Mouse (Mus musculus): Measurements from ENCODE around the gene Ift74.
A peak's percentile ranks its signal among the peaks of the same experiment; 100 is the strongest.

The Ift74 gene

DNA sequence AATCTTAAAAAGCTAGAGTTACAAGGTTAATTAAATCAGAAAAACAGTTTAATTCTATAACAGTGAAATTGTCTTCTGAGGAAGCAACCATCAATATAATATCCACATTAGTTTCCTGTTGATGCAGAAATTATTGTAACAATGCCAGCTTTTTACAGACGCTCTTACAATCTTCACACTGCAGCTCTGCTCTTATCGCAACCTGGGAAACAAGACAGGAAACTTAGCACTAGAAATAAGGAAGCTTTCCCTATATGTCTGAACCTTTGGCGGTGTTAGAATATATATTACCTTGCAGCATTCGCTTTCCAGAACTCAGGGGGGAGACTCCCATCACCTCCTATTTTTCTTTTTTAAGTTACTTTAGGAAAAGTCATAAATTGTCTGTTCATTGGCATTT is 76.8 kb downstream of the Ift74 start:
- no peak for DNase-seq (ENCODE audit: low read depth, low spot score)

- DNase-seq (ENCODE audit: low read depth, low spot score), result no peak
These were observed 77.9 kb downstream of the Ift74 start for GRCm38 (mm10) chr4:94692175-94692574.

DNA sequence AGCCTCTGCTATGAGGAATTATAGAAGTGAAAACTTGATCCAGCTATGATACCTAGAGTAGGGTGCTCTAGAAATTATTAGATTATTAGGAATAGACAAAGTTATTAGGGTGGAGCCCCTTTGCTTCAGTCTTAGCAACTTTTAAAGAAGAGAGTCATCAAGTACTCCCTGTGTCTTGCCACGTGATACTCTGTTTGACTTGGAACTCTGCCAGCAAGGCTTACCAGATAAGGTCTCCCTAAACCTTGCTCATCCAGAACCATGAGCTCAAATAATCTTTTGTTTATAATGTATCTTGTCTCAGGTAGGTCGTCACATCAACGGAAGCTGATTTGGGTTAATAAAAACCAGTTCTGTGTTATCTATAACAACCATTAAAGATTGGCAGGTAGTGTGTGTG is 82.1 kb downstream of the Ift74 start:
- DNase-seq (ENCODE audit: low read depth, low spot score), result no peak

DNA sequence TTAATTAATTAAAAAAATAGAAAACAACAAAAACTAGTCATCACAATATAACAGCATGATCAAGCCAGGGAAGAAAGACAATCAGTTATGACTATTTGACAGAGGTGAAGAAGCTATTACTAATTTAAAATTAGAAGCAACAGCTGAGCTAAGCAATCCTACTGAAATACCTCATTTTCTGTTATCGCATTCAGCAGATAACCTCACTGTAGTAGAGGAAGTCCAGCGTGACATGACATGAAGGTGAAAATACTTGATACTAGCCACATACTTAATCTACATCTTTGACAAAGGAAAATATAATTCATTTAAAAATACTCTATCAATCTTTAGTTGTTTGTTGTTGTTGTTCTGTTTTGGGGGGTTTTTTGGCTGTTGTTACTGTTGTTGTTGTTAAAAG is 96.7 kb downstream of the Ift74 start:
- DNase-seq (ENCODE audit: low read depth, low spot score), result no peak

- no peak for DNase-seq (ENCODE audit: low read depth, low spot score)
These were observed 97.1 kb downstream of the Ift74 start for GRCm38 (mm10) chr4:94711426-94711825.

DNA sequence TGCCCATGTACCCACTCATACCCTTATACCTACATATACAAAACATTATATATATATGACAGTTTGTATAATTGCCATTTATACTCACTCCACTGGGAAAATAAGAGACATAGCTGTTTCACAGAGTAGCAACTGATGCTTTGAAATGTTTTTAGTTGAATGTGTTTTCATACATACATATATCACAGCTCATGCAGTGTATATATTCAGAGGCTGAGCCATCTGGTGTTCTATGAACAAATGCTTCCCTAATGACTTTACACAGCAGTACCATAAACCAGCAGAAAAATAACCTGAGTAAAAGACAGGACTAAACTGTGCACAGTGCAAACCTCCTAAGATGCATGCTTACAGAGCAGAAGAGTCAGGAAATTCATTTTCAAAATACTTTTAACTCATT is 99.5 kb downstream of the Ift74 start:
- DNase-seq (ENCODE audit: low read depth, low spot score), result no peak

GRCm38 (mm10) chr4:94715166-94715565 is 100.9 kb downstream of the Ift74 start:
- DNase-seq (ENCODE audit: low read depth, low spot score), result no peak

- DNase-seq (ENCODE audit: low read depth, low spot score), result no peak
These were observed 111.5 kb downstream of the Ift74 start for GRCm38 (mm10) chr4:94725799-94726198.

DNA sequence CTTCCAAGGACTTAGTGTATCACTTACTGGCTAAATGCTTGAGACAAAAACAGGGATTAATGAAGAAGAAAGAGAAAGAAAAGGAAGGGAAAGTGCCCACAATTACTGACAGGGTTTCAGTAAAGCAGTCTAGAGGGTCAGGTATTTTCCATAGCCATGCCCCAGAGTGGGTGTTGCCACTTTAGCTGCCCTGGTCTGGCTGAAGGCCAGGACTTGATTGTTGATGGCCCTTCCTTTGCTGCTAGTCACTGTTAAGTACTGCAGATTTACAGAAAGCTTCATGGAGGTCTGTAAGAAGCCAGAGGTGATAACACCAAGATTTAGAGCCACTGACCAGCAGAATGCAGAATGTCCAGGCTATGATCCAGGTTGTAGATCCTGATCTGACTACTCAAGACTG is 118.4 kb downstream of the Ift74 start:
- DNase-seq (ENCODE audit: low read depth, low spot score), result no peak

DNA sequence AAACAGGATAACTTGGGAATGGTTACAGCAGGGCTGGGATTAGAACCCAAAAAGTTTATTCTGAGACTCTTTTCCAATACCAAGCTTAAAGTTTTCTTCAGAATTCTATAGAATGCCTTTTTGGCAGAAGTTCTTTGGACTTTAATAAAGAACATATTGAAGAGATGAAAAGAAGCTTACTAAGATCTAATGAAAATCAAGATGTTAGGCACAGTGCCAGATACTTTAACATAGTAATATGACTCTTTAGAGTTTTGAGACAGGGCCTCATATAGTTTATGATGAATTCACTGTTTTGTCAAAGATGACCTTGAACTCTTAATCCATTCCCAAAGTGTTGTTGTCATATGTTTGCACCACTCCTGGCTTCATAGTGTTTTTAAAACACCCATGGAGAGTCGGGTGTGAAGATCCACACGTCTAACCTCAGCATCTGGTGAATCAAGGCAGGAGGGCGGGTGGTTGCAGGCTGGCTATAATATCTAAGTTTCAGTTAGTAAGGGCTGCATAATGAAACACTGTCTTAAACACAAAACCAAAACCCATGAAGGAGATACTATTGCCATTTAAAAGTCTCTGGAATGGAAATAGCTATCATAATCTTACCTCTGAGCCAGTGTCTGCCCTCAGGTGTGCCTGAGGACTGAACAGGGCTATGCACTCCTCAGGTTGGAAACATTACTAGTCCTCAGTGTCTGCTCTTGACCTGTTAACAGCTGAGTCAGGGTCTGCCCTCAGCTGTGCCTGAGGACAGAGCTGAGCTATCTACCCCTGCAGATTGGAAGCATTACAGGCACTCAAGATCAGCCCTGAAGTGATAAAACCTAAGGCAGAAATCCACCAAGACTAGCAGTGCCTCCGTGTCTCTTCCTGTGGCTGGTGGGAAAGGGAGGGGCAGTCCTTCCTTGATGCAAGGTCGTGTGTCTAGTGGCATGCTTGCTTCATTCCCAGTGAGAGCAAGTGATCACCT is 123.3 kb downstream of the Ift74 start:
- DNase-seq (ENCODE audit: low read depth, low spot score), result no peak

- peak; percentile 44 for DNase-seq (ENCODE audit: low read depth, low spot score)
These were observed 124.8 kb downstream of the Ift74 start, which contains the start of gene Tek for GRCm38 (mm10) chr4:94738838-94739731. Gene Tek (plus strand): TSS chr4:94739289.

DNA sequence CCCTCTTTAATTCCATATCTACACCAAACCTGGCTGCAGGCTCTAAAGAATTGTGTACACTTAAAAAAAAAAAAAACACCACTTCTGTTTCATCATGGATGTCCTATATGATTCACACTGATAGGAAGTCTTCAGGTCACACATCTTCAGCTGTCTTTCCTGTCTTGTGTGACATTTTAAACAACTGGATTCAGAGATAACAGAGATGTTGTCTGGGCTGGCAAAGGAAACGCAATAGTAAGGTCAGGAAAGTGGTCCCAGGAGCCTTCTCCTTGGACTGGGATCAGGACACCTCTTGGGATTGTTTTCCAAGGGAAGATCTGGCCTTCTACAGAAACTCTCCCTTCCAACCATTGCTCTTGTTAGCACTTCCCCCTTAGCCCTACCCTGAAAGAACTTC is 127.5 kb downstream of the Ift74 start:
- DNase-seq (ENCODE audit: low read depth, low spot score), result no peak
